Mouse (Mus musculus): ENCODE data around the gene Gm4131.

GRCm38 (mm10) chr14:62497391-62497790 lies 69.3 kb downstream of the Gm4131 start:
- TF ChIP-seq ZC3H11A (IDR thresholded peaks at IDR 0.05; ENCODE audit: borderline replicate concordance, low read depth, low read length) = no peak
- TF ChIP-seq HCFC1 (IDR thresholded peaks at IDR 0.05; ENCODE audit: borderline replicate concordance, insufficient read depth, low read length) = no peak
- no peak for TF ChIP-seq CHD2 (IDR thresholded peaks at IDR 0.05; ENCODE audit: low read depth, low read length)
- TF ChIP-seq ZNF384 (IDR thresholded peaks at IDR 0.05; ENCODE audit: low read depth, low read length) = no peak

Data from ES-E14 (cell line).